Mouse (Mus musculus): ENCODE measurements at regions not wholly inside any gene's neighbourhood (a gene's known extent, or its start where the extent isn't known, plus 50 kb on each side); places are given as distances from the start of the nearest gene placed in this dataset.

- TF ChIP-seq POLR2A (IDR thresholded peaks at IDR 0.05; ENCODE audit: insufficient read depth, low read depth, low read length) (no peak), CTCF (IDR thresholded peaks at IDR 0.05; ENCODE audit: insufficient read depth, low read depth, low read length) (no peak)
These were observed 154.8 kb upstream of the Ccdc54 start for GRCm38 (mm10) chr16:50745723-50746122.

Data from olfactory bulb, adult 2 months (tissue).